Mouse (Mus musculus): Measurements from ENCODE around the gene Ftsj1. TPM values are rescaled to one million over a fixed set of nuclear protein-coding genes. Genes with fewer than 3 reads are reported as not detected.

The Ftsj1 gene
- polyA plus RNA-seq, 1 experiment: 22.6 TPM

GRCm38 (mm10) chrX:8203105-8203504 is 49.1 kb downstream of the Ftsj1 start:
- H3K27ac ChIP-seq (ENCODE audit: control insufficient read depth, insufficient read depth, low read depth, low read length, poor library complexity): no peak overlapping the region
- 82% methylated on average over 14 of the region's 14 CpGs for WGBS
- no peak overlapping the region for H3K4me3 ChIP-seq (replicated peaks; ENCODE audit: control insufficient read depth, low read depth, low read length)
- no peaks in the 10 kb centered on the region for H3K4me1 ChIP-seq (ENCODE audit: control insufficient read depth, insufficient read depth, low read length)
- no peak for TF ChIP-seq CTCF (IDR thresholded peaks at IDR 0.05; ENCODE audit: control insufficient read depth, insufficient read depth, low read length)
- TF ChIP-seq POLR2A (IDR thresholded peaks at IDR 0.05; ENCODE audit: borderline replicate concordance, control insufficient read depth, low read depth, low read length): no peak

DNA sequence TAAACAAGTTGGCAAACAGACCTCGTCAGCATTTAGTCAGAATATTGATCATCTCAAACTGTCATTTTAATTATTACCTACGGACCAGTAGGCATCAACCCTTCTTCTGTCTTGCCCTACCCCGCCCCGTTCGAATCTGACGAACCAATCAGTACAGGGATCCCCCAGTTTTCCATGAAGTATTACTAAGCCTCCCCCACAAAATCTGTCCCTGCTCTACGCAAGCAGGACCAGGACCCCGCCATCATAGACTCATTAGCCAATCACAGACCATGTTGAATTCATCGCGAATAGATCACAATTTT is 58.8 kb downstream of the Ftsj1 start, which contains the start of gene Ebp:
Gene Ebp, minus strand, starts transcription at position 94 of the 305 bp plus-strand sequence.
- H3K4me3 ChIP-seq (replicated peaks; ENCODE audit: control insufficient read depth, low read depth, low read length): peak within 1 kb of the TSS; percentile 91
- 15% methylated on average over 10 of the region's 10 CpGs for WGBS
- peak within 1 kb of the TSS; percentile 67 for H3K27ac ChIP-seq (ENCODE audit: control insufficient read depth, insufficient read depth, low read depth, low read length, poor library complexity)
- no peak for TF ChIP-seq POLR2A (IDR thresholded peaks at IDR 0.05; ENCODE audit: borderline replicate concordance, control insufficient read depth, low read depth, low read length)
- no peak for TF ChIP-seq CTCF (IDR thresholded peaks at IDR 0.05; ENCODE audit: control insufficient read depth, insufficient read depth, low read length)
- no peaks in the 10 kb centered on the region; the same call in 1 of the 2 replicates for H3K4me1 ChIP-seq (ENCODE audit: control insufficient read depth, insufficient read depth, low read length)

DNA sequence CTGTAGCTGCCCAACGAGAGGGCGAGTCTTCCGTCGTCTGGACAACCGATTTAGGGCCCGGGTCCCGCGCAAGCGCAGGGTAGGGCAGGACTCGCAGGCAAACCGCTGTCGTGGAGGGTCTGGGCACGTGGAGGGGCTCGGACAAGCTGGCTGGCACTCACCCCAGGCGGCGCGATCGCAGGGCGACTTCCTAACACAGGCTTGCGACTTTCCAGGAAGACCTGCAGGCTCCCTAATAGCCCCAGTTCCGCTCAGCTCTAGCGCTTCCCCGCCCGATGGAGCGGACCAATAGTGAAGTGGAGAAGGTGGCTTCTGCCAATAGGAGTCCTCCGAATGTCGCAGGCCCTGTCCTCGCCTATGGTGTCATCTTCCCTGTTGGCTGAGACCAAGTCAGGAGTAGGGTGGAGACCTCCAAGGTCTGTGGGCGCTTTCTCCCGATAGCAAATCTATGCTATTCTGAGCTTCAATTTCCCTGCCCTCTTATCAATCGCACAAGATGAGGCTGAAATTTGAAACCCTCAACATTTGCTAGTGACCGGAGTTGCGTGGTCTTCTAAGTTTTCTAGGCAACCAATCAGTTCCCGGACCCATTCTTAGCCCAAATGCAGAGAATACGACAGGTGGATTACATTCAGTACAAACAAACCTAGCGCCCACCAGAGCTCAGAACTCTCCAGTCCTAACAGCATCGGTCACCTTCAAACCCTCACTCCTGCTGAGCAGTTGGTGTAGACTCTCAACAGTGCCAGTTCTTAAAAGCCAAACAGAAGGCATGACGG is 59.4 kb downstream of the Ftsj1 start:
- Histone ChIP-seq H3K4me1 (ENCODE audit: control insufficient read depth, insufficient read depth, low read length) (no peaks in the 10 kb centered on the region; the same call in 1 of the 2 replicates), H3K27ac (ENCODE audit: control insufficient read depth, insufficient read depth, low read depth, low read length, poor library complexity) (peak overlapping the region; percentile 67), H3K4me3 (replicated peaks; ENCODE audit: control insufficient read depth, low read depth, low read length) (peak overlapping the region; percentile 91)
- WGBS: 12% methylated on average over 38 of the region's 38 CpGs
- TF ChIP-seq POLR2A (IDR thresholded peaks at IDR 0.05; ENCODE audit: borderline replicate concordance, control insufficient read depth, low read depth, low read length) (peak; percentile 80; the same call in 1 of the 2 replicates), CTCF (IDR thresholded peaks at IDR 0.05; ENCODE audit: control insufficient read depth, insufficient read depth, low read length) (no peak)

DNA sequence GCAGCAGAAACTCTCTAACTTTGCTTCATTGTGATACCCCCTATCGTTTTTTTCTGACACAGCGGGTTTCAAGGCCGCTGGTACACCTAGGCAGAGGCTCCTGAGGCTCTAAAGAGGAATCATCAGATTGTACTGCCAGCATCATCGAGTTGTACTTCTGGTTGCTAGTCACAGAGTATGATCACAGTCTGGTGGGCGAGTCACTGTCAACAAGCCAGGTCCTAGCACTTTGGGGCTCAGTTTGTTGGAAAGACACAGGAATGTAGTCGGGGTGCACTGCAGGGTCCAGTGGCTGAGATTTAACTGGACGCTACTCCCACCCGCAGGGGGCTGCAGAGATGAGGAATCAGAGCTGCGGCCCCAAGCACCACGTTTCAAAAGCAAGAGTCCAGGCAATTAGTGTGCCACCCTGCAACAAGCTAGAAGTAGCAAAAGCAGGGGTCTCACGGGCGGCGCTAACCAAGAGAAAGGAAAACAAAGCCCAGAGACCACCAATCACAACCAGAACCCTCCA is 60.0 kb downstream of the Ftsj1 start:
- WGBS: 12% methylated on average over 13 of the region's 13 CpGs
- no peak for TF ChIP-seq CTCF (IDR thresholded peaks at IDR 0.05; ENCODE audit: control insufficient read depth, insufficient read depth, low read length)
- TF ChIP-seq POLR2A (IDR thresholded peaks at IDR 0.05; ENCODE audit: borderline replicate concordance, control insufficient read depth, low read depth, low read length): no peak

More for the DNA sequence above, 60.0 kb downstream of the Ftsj1 start:
- Histone ChIP-seq H3K27ac (ENCODE audit: control insufficient read depth, insufficient read depth, low read depth, low read length, poor library complexity) (peak overlapping the region; percentile 67; the same call in 1 of the 2 replicates), H3K4me3 (replicated peaks; ENCODE audit: control insufficient read depth, low read depth, low read length) (peak overlapping the region; percentile 91), H3K4me1 (ENCODE audit: control insufficient read depth, insufficient read depth, low read length) (no peaks in the 10 kb centered on the region; the same call in 1 of the 2 replicates)

Other genes starting within 250 kb of the Ftsj1 start
- not detected in 2 replicates for gene Glod5, start 233.9 kb downstream of the Ftsj1 start, polyA plus RNA-seq (2011; ENCODE audit: insufficient read depth, insufficient read length, low replicate concordance, missing spikeins)
- 27.4 and 30.7 TPM in 2 replicates for gene Suv39h1, start 177.6 kb downstream of the Ftsj1 start, polyA plus RNA-seq (2011; ENCODE audit: insufficient read depth, insufficient read length, low replicate concordance, missing spikeins)
- gene Was, start 161.9 kb downstream of the Ftsj1 start, polyA plus RNA-seq (2011; ENCODE audit: insufficient read depth, insufficient read length, low replicate concordance, missing spikeins): 10.1 and 32.0 TPM in 2 replicates
- gene Wdr13, start 119.5 kb downstream of the Ftsj1 start, polyA plus RNA-seq (2011; ENCODE audit: insufficient read depth, insufficient read length, low replicate concordance, missing spikeins): 23.3 and 35.6 TPM in 2 replicates
- gene Rbm3, start 106.5 kb downstream of the Ftsj1 start, polyA plus RNA-seq (2011; ENCODE audit: insufficient read depth, insufficient read length, low replicate concordance, missing spikeins): 301 and 341 TPM in 2 replicates
- 3.6 and 6.6 TPM in 2 replicates for gene Tbc1d25, start 76.2 kb downstream of the Ftsj1 start, polyA plus RNA-seq (2011; ENCODE audit: insufficient read depth, insufficient read length, low replicate concordance, missing spikeins)
- gene Ebp, start 58.9 kb downstream of the Ftsj1 start, polyA plus RNA-seq (2011; ENCODE audit: insufficient read depth, insufficient read length, low replicate concordance, missing spikeins): 39.7 and 62.2 TPM in 2 replicates
- 2.0 and 5.0 TPM in 2 replicates for gene Porcn, start 45.9 kb downstream of the Ftsj1 start, polyA plus RNA-seq (2011; ENCODE audit: insufficient read depth, insufficient read length, low replicate concordance, missing spikeins)
- 106 and 143 TPM in 2 replicates for gene Slc38a5, start 18.7 kb upstream of the Ftsj1 start, polyA plus RNA-seq (2011; ENCODE audit: insufficient read depth, insufficient read length, low replicate concordance, missing spikeins)
- gene Ssxb10, start 75.0 kb upstream of the Ftsj1 start, polyA plus RNA-seq (2011; ENCODE audit: insufficient read depth, insufficient read length, low replicate concordance, missing spikeins): not detected in 2 replicates
- not detected in 2 replicates for gene Ssxb9, start 114.6 kb upstream of the Ftsj1 start, polyA plus RNA-seq (2011; ENCODE audit: insufficient read depth, insufficient read length, low replicate concordance, missing spikeins)
- gene Ssxb1, start 160.9 kb upstream of the Ftsj1 start, polyA plus RNA-seq (2011; ENCODE audit: insufficient read depth, insufficient read length, low replicate concordance, missing spikeins): not detected in 2 replicates
- not detected in 2 replicates for gene Ssxb2, start 209.3 kb upstream of the Ftsj1 start, polyA plus RNA-seq (2011; ENCODE audit: insufficient read depth, insufficient read length, low replicate concordance, missing spikeins)